Mouse (Mus musculus) MEL (cell line): ENCODE results near the gene Phf5a.

Source experiments
- CTCF ChIP-seq, 3 experiments: IDR thresholded peaks in 2 of 3; conservative IDR thresholded peaks in 1 of 3; 2 replicates each; pipeline ENCODE4 v1.5.1; 2011 to 2012; ENCODE audit warnings: low read length in 3 of 3, low read depth in 2 of 3, mild to moderate bottlenecking in 2 of 3, improper control_type of control experiment in 1 of 3, inconsistent platforms in 1 of 3, mixed read lengths in 1 of 3, moderate library complexity in 1 of 3; ENCODE audit not compliant: control insufficient read depth in 1 of 3, insufficient read depth in 1 of 3, poor library complexity in 1 of 3, severe bottlenecking in 1 of 3
- EP300 ChIP-seq, 2 experiments: IDR thresholded peaks; 2 replicates each; pipeline ENCODE4 v1.6.1; 2011; ENCODE audit warnings: improper control_type of control experiment in 2 of 2, low read length in 2 of 2, low read depth in 1 of 2, mild to moderate bottlenecking in 1 of 2

DNA sequence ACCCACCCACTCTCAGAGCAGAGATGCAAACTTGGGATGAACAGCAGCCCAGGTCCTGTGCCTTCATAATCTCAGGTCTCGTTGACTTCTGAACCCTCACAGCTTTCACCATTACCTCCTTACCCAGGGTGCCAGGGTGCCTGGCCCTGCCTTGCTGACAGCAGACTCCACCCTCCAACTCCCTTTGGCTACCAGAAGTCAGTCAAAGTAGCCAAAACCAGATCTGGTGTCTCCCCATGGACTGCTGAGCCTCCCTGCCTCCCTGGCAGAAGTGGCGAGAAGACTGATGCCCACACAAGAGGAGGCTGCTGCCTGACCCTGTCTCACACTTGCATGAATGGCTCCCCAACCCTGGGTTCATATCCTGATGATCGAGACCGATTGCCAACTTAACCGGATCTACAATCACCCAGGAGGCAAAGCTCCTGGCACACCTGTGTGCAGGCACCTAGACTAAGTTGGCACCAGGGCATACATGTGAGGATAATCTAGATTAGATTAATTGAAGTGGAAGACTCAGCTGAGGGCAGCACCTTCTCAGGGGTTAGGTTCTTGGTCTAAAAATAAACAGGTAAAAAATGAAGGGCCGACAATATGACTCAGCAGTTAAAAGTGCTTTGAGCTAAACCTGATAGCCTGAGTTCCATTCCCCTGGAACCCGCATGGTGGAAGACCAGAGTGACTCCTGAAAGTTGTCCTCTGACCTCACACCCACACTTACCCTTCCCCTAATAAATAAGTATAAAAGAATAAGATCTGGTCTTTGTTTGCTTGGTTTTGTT, 43.1 kb downstream of the Phf5a start:
- no peak for TF ChIP-seq EP300 (IDR thresholded peaks at IDR 0.05; ENCODE audit: low read depth in 1 of 2, low read length in 2 of 2)
- TF ChIP-seq CTCF (IDR thresholded peaks at IDR 0.05 in 2 of 3, conservative IDR thresholded peaks at IDR 0.05 in 1 of 3; ENCODE audit: control insufficient read depth in 1 of 3, insufficient read depth in 1 of 3, low read depth in 2 of 3, low read length in 3 of 3, poor library complexity in 1 of 3, severe bottlenecking in 1 of 3) = no peak
